Mouse (Mus musculus) 3T3-L1 (cell line): ENCODE data around the gene Hsph1.
A peak's percentile ranks its signal among the peaks of the same experiment; 100 is the strongest.

Experiments used
- DNase-seq: peaks from one replicate; pipeline ENCODE4 v3.0.0-alpha.2; 2015; ENCODE audit warnings: low read depth, low spot score

Gene Hsph1

GRCm38 (mm10) chr5:149636075-149636920 is at the start of gene Hsph1:
TSS of gene Hsph1 (minus strand) at chr5:149636376.
- peak; percentile 100 for DNase-seq

- DNase-seq = peak; percentile 80
These were observed 44.8 kb upstream of the Hsph1 start for GRCm38 (mm10) chr5:149680946-149681345.

- DNase-seq = no peak
These were observed 43.7 kb upstream of the Hsph1 start for GRCm38 (mm10) chr5:149679886-149680285.

GRCm38 (mm10) chr5:149679362-149679761 is 43.2 kb upstream of the Hsph1 start:
- no peak for DNase-seq

GRCm38 (mm10) chr5:149678990-149679348 is 42.8 kb upstream of the Hsph1 start:
- DNase-seq = no peak

- peak; percentile 73 for DNase-seq
These were observed 42.2 kb upstream of the Hsph1 start, which contains the start of gene B3glct for GRCm38 (mm10) chr5:149678100-149678989. TSS of gene B3glct (plus strand) at chr5:149678230.

- DNase-seq = peak; percentile 54
These were observed 41.0 kb upstream of the Hsph1 start for GRCm38 (mm10) chr5:149677196-149677595.

- no peak for DNase-seq
These were observed 27.2 kb upstream of the Hsph1 start for GRCm38 (mm10) chr5:149663417-149663816.

- DNase-seq = no peak
These were observed 26.8 kb upstream of the Hsph1 start for GRCm38 (mm10) chr5:149662980-149663379.

- no peak for DNase-seq
These were observed 25.3 kb upstream of the Hsph1 start for GRCm38 (mm10) chr5:149661428-149661827.

- DNase-seq = no peak
These were observed 23.2 kb upstream of the Hsph1 start for GRCm38 (mm10) chr5:149659414-149659780.

- no peak for DNase-seq
These were observed 22.7 kb upstream of the Hsph1 start for GRCm38 (mm10) chr5:149658741-149659413.

- no peak for DNase-seq
These were observed 21.8 kb upstream of the Hsph1 start for GRCm38 (mm10) chr5:149658022-149658421.

GRCm38 (mm10) chr5:149655636-149656035 is 19.5 kb upstream of the Hsph1 start:
- DNase-seq = no peak

GRCm38 (mm10) chr5:149650179-149650553 is 14.0 kb upstream of the Hsph1 start:
- no peak for DNase-seq

- no peak for DNase-seq
These were observed 13.5 kb upstream of the Hsph1 start for GRCm38 (mm10) chr5:149649499-149650178.

- DNase-seq = no peak
These were observed 12.8 kb upstream of the Hsph1 start for GRCm38 (mm10) chr5:149648895-149649406.

- DNase-seq = no peak
These were observed 12.0 kb upstream of the Hsph1 start for GRCm38 (mm10) chr5:149648196-149648595.

- DNase-seq = no peak
These were observed 11.4 kb upstream of the Hsph1 start for GRCm38 (mm10) chr5:149647367-149648115.

GRCm38 (mm10) chr5:149642783-149643509 is 6.8 kb upstream of the Hsph1 start:
- DNase-seq = no peak
